Mouse (Mus musculus) bone marrow macrophage, adult 2 months (primary cell): Measurements from ENCODE around the gene Adamts5. TPM values are rescaled to one million over a fixed set of nuclear protein-coding genes. Genes with fewer than 3 reads are reported as not detected.

Source experiments
- H3K27ac ChIP-seq: 2 replicates; pipeline ENCODE4 v1.5.1; 2012; ENCODE audit warnings: low read depth, low read length; ENCODE audit not compliant: insufficient read depth
- H3K4me1 ChIP-seq: 2 replicates; pipeline ENCODE4 v1.6.1; 2012; ENCODE audit warnings: low read length; ENCODE audit not compliant: control insufficient read depth, insufficient read depth
- H3K4me3 ChIP-seq: 2 replicates; pipeline ENCODE4 v1.5.1; 2012; ENCODE audit warnings: mild to moderate bottlenecking, low read length, moderate library complexity; ENCODE audit not compliant: insufficient read depth
- CTCF ChIP-seq: IDR thresholded peaks from 2 replicates; pipeline ENCODE4 v1.5.1; 2012; ENCODE audit warnings: low read depth, mild to moderate bottlenecking, low read length, moderate library complexity
- POLR2A ChIP-seq: IDR thresholded peaks from 2 replicates; pipeline ENCODE4 v1.6.1; 2012; ENCODE audit warnings: mild to moderate bottlenecking, low read depth, low read length, borderline replicate concordance
- polyA plus RNA-seq: library from polyadenylated mRNA; stranded (reverse); fragments of >200 nt; gene quantifications from 2 replicates; pipeline ENCODE4 v1.2.4, GENCODE M21; 2012; ENCODE audit not compliant: missing spikeins, insufficient read depth, insufficient read length

Gene Adamts5
- polyA plus RNA-seq, 1 experiment = 0.08 TPM

DNA sequence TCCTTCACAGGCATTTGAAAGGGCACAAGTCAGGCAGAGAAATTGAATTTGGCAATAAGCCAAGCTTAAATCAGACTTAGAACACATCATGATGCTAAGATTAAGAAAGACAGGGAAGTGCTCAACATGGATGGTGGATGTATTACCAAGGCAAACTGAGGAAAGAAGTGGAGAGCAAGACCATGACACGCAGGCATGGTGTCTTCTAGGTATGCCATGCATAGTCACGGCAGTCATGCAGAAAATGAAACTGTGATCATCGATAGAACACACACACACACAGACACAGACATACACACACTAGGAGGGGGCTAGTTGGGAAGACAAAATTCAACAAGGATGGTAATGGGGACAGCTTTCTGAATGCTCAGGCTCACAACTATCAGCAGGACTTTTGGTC, 3.8 kb downstream of the Adamts5 start:
- TF ChIP-seq POLR2A (no peak), CTCF (no peak)
- Histone ChIP-seq H3K4me1 (no peaks in the 10 kb centered on the region), H3K27ac (no peak overlapping the region), H3K4me3 (no peak overlapping the region)

DNA sequence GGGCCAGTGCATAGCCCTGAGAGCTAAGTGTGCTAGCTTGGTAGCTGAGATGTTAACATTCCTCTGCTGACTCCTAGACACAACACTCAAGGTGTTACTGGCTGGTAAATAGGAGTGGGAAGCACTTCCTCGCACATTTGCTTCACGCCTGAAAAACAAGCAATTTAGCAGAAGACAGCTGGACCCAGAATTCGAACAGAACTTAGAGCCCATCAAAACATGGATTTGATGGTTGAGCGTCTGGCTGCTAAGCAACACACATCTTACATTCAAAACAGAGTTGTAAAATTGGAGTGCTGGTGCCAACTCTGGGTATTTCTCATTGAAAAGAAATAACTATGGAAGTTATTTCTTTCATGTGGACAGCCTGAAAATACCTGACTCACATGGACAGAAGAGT, 5.7 kb downstream of the Adamts5 start:
- H3K4me3 ChIP-seq = no peak overlapping the region
- H3K4me1 ChIP-seq = no peaks in the 10 kb centered on the region
- no peak overlapping the region for H3K27ac ChIP-seq
- no peak for TF ChIP-seq CTCF
- no peak for TF ChIP-seq POLR2A

DNA sequence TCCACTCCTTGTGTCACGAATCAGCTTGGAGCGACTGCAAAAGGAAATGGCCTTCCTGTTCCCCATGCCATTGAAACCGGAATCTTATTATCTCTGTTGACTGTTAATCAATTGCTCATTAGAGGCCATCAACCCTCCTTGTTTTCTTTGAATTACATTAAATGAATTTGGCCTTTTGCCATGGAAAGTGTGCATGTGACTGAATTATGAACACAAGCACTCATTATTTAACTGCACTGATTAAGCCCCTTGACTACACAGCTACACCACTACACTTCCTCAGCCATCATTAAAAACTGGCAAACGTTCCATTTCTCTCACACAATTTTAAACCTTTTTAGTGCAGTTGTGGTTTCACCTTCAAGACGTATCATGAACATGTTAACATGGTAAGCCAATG, 11.8 kb downstream of the Adamts5 start:
- Histone ChIP-seq H3K4me1 (no peaks in the 10 kb centered on the region), H3K27ac (no peak overlapping the region), H3K4me3 (no peak overlapping the region)
- no peak for TF ChIP-seq CTCF
- no peak for TF ChIP-seq POLR2A

DNA sequence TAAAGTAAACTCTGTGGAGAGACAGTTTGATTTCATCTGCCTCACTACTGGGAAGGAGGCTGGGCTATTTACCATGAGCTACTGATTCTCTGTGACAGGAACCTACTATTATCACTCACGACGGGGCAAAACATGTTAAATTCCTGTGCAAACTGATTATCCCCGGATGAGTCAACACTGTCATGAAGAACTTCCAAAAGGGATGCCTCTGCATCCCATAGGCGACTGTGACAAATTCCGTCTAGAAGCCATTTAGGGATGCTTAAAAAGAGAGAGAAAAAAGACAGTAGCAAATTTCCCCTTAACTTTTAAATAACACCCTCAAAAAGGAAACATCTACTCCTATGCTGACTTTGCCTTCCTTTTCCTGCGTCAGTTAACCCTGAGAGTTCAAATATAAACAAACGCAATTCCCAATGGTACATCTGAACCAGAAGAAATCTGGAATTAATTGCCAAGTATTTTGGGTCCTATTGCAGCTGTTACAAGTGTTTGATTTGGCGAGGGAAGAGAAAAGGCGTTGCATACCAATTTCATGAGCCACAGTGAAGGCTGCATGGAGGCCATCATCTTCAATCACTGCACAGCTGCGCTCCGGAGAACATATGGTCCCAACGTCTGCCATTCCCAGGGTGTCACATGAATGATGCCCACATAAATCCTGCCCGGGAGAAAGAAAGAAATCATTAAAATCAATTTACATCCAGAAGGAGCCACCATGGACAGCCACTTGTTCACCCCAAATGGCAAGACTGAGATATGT, 14.2 kb downstream of the Adamts5 start:
- no peak for TF ChIP-seq POLR2A
- TF ChIP-seq CTCF = no peak
- Histone ChIP-seq H3K4me1 (no peaks in the 10 kb centered on the region), H3K4me3 (no peak overlapping the region), H3K27ac (no peak overlapping the region)

DNA sequence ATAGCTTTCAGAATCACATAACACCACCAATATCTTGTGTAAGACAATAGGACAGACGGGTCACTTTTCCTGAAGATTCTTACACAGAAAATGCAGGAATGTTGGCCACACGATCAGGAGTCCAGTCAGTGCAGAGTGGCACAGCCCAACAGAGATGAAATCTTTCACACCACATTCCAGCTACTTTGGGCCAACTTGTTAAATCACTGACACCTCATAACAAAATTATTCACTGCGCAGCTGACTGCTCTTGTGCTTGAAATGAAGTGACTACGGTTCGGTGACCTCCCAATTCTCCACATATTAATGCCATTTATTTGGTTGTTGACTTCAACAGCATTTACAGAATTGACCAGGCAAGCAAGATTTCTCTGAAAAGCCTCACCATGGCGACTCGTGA, 22.6 kb downstream of the Adamts5 start:
- no peak for TF ChIP-seq CTCF
- TF ChIP-seq POLR2A = no peak
- Histone ChIP-seq H3K4me1 (no peaks in the 10 kb centered on the region), H3K4me3 (no peak overlapping the region)

DNA sequence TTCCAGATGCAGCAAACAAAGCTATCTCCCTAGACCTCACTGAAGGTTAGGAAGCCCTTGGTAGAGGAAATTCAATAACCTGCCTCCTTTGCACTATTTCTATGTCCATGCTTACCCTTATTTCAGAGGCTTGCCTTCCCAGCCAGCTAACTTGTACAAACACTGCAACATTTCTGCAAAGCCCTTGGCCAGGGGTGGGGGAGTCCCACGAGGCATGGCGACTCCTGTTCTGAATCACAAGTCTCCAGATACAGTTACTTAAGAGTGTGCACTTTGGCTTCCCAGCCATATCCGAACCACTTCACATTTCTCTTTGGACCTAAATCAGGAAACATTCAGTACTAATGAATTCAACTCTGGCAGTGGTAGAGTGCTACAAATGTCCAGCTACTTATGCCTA, 27.5 kb downstream of the Adamts5 start:
- H3K27ac ChIP-seq = no peak overlapping the region
- no peak overlapping the region for H3K4me3 ChIP-seq
- no peaks in the 10 kb centered on the region for H3K4me1 ChIP-seq
- TF ChIP-seq POLR2A (no peak), CTCF (no peak)

More for the DNA sequence above, 22.6 kb downstream of the Adamts5 start:
- H3K27ac ChIP-seq = no peak overlapping the region

DNA sequence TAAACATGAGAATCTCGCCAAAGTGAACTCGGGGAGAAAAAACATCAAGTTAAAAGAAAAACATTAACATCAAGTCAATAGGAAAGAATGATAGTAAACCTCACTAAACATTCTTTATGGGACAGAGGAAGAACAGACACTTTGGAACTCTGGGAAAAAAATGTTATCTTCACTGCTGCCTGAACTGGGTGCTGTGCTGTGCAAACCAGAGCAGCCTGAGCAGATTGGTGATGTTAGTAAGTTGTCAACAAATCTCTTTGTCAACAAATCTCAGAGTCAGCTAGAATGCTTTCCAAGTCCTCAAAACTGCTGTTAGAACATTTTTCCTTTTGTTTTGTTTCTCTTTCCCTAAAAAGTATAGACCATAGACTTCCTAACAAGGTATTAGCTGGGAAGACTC, 29.7 kb downstream of the Adamts5 start:
- TF ChIP-seq POLR2A = no peak
- TF ChIP-seq CTCF = no peak
- no peaks in the 10 kb centered on the region for H3K4me1 ChIP-seq
- no peak overlapping the region for H3K27ac ChIP-seq
- no peak overlapping the region for H3K4me3 ChIP-seq

DNA sequence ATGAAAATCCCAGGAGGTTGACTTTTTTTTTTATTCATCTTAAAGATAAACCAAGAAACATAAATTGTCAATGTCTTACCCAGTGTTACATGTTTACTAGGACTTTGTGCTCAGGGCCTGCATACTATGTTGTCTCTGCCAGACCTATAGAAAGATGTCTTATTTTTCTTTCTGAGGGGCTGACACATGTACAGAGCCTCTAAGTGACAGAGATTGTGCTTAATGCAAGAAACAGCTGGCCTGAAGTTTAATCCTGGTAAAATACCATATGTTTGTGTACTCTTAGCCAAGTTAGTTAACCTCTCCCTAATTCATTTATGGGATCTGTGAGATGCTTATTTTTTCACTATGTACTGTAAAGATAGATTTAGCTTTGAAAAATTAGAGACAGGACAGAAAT, 30.4 kb downstream of the Adamts5 start:
- TF ChIP-seq CTCF = no peak
- TF ChIP-seq POLR2A = no peak
- no peak overlapping the region for H3K27ac ChIP-seq
- no peak overlapping the region for H3K4me3 ChIP-seq
- no peaks in the 10 kb centered on the region for H3K4me1 ChIP-seq

DNA sequence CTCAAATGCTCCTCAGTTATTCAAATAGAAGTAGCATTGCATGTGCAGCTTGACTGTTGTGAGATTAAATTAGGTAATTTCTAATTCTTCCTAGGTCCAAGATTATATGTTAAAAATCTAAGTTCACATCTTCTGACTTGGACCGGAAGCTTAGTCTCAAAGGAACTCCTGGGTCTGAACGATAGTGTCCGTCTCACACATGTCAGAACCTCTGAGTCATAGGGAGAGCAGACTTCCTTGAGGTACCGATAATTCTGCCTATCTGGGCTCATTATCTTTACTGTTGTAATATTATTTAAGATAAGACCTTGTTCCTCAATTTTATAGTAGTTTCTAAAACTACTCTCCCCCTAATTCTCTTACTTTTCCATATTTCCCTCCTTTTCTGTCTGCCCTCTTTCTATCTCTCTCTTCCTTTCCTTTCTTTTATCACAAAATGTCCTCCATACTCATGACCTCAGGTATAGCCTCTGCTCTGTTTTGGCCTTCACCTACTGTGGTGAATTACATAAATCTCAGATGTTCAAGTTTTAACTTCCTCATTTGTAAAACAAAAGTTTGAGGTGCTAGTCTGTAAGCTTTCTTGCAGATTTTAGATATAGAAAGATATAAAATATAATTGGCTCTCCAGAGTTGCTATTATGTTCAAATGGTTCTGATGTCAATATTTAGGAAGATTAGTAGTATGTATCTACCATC, 36.8 kb downstream of the Adamts5 start:
- no peak overlapping the region for H3K4me3 ChIP-seq
- no peaks in the 10 kb centered on the region for H3K4me1 ChIP-seq
- H3K27ac ChIP-seq = no peak overlapping the region
- TF ChIP-seq CTCF (no peak), POLR2A (no peak)

DNA sequence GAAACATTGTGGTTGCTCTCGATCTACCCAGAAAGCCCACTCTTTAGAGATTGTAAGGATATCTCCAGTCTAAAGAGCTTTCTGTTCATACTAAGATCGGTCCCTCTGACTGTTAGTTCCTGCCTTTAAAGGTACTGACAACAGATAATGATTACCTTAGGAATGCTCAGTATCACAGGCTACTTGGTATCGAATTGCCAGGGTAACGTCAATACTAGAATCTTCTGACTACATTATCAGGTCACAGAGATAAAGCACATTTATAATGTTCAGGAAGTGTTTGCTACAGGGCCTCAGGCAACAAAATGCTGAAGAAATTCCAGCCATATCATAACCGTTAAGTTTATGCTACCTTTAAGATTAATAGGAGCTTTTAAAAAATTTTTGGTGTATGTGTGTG, 47.1 kb downstream of the Adamts5 start:
- no peak for TF ChIP-seq POLR2A
- TF ChIP-seq CTCF = no peak
- Histone ChIP-seq H3K4me1 (no peaks in the 10 kb centered on the region), H3K27ac (no peak overlapping the region), H3K4me3 (no peak overlapping the region)

DNA sequence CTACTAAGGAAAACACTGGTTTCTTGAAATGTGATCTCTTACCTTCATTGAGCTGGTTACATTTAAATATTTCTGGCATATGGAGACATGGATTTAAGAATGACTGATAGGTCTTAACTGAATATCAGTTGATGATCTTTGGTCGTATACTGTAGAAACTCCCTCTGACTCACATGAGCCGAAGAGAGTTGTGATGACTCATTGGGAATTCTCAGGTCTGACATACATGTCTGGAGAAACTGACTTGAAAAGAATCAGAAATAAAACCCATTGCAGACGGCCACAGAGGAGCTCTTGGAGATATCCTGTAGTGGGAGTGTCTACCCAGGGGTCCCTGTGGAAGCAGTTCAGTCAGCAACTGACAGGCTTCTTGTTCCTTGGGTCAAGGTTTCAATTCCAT, 74.6 kb downstream of the Adamts5 start:
- Histone ChIP-seq H3K4me1 (no peaks in the 10 kb centered on the region), H3K4me3 (no peak overlapping the region), H3K27ac (no peak overlapping the region)
- TF ChIP-seq CTCF = no peak
- no peak for TF ChIP-seq POLR2A
